Mouse (Mus musculus): ENCODE data around the gene Myo1d. TPM values are rescaled to one million over a fixed set of nuclear protein-coding genes. Genes with fewer than 3 reads are reported as not detected.

The Myo1d gene
- polyA plus RNA-seq, 1 experiment from 2014 or later, result 1.9 TPM

DNA sequence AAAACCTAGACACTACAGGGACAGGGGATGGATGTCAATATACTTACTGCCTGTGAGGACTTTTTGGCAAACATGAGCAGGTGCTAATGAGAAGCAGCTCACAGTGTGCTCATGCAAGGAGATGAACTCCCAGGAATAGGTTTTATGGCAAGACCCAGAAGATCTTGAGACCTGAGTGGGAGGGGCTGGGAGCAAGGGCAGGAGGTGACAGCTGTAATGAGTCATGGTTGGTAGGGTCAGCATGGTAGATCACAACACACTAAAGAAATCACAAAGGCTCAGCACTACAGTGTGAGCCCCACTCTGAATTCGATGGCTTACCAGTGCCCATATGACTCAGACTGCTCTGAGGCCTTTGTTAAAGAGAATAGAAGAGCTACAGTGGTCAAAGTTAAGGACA is 184.3 kb downstream of the Myo1d start:
- H3K9me3 ChIP-seq, result no peaks in the 10 kb centered on the region
- H3K36me3 ChIP-seq, result no peaks in the 10 kb centered on the region; the same call in 1 of the 2 replicates
- 0 out of 2 replicates have a peak, but pooled peaks cover 3% of the 10 kb centered on the region for H3K4me1 ChIP-seq
- no peak overlapping the region for H3K27ac ChIP-seq (replicated peaks)
- H3K4me3 ChIP-seq, result no peak overlapping the region
- 72% methylated on average over 1 of the region's 1 CpGs for WGBS
- no peak for ATAC-seq (replicated peaks)
- H3K4me2 ChIP-seq (replicated peaks), result no peak overlapping the region
- H3K9ac ChIP-seq (replicated peaks), result no peak overlapping the region
- no peaks in the 10 kb centered on the region for H3K27me3 ChIP-seq

DNA sequence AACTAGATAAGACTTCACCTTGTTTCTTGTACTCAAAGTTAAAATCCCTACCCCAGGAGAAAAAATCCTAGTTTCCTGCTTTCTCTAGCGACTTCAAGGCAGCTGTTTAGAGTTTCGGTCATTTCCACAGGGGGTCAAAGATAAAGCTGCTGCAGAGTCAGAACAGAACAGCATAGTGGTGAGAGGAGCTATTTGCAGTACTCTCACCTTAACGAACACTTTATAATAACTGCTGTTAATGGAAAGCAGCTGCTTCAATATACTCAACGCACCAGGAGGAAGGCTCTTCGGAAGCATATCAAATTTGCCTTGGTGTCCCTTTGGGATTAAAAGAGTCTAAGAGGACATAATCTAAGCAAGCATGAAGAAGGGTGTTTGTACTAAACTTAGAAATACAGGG is 190.4 kb downstream of the Myo1d start:
- 52% methylated on average over 5 of the region's 5 CpGs for WGBS
- no peaks in the 10 kb centered on the region for H3K9me3 ChIP-seq
- ATAC-seq (replicated peaks), result no peak
- H3K27ac ChIP-seq (replicated peaks), result no peak overlapping the region
- H3K4me1 ChIP-seq, result no peaks in the 10 kb centered on the region; the same call in 1 of the 2 replicates
- H3K36me3 ChIP-seq, result no peaks in the 10 kb centered on the region; the same call in 1 of the 2 replicates
- H3K4me3 ChIP-seq, result no peak overlapping the region
- no peak overlapping the region for H3K9ac ChIP-seq (replicated peaks)
- no peaks in the 10 kb centered on the region for H3K27me3 ChIP-seq
- H3K4me2 ChIP-seq (replicated peaks), result no peak overlapping the region

DNA sequence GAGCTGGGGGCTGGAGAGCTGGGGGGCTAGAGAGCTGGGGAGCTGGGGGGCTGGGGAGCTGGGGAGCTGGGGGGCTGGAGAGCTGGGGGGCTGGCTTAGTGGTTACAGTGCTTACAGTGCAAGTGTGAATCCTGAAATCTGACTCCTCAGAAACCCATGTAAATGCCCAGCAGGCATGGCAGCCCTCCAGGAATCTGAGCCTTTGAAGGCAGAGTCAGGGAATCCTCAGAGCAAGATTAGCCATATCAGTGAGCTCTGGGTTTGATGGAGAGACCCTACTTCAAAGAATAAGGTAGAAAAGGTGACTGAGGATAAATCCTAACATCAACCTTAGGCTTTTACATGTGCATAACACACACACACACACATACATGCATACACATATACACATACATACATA is 194.1 kb downstream of the Myo1d start:
- H3K9ac ChIP-seq (replicated peaks), result no peak overlapping the region
- H3K36me3 ChIP-seq, result no peaks in the 10 kb centered on the region
- H3K9me3 ChIP-seq, result no peaks in the 10 kb centered on the region
- ATAC-seq (replicated peaks), result no peak
- H3K4me1 ChIP-seq, result peaks cover 3% of the 10 kb centered on the region
- H3K27ac ChIP-seq (replicated peaks), result no peak overlapping the region
- H3K27me3 ChIP-seq, result 0 out of 2 replicates have a peak, but pooled peaks cover under 1% of the 10 kb centered on the region
- no peak overlapping the region for H3K4me3 ChIP-seq
- H3K4me2 ChIP-seq (replicated peaks), result no peak overlapping the region

- no peaks in the 10 kb centered on the region for H3K36me3 ChIP-seq
- H3K9ac ChIP-seq (replicated peaks), result no peak overlapping the region
- H3K4me2 ChIP-seq (replicated peaks), result no peak overlapping the region
- no peak overlapping the region for H3K27ac ChIP-seq (replicated peaks)
- peaks cover 3% of the 10 kb centered on the region for H3K4me1 ChIP-seq
- no peak overlapping the region for H3K4me3 ChIP-seq
- no peaks in the 10 kb centered on the region for H3K9me3 ChIP-seq
- 33% methylated on average over 11 of the region's 11 CpGs for WGBS
- H3K27me3 ChIP-seq, result 0 out of 2 replicates have a peak, but pooled peaks cover 5% of the 10 kb centered on the region
- no peak for ATAC-seq (replicated peaks)
These were observed 194.6 kb downstream of the Myo1d start for GRCm38 (mm10) chr11:80585211-80585610.

DNA sequence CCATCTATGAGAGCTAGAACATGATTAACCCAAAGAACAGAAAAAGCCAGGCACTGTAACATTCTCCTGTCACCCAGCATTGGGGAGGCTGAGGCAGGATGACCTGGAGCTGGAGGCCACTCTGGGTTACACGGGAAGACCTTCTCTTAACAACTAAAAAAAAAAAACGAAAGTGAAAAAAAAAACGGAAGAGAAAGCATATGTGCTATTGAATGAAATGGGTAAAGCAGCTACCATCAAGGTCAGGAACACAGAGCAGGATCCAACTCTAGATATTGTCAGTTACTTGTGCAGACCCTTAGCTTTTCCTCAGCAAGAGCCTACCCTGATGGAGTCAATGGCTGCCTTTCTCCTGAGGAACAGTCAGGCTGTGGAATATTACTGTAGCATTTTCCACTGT is 199.3 kb downstream of the Myo1d start:
- Histone ChIP-seq H3K9me3 (no peaks in the 10 kb centered on the region), H3K4me2 (replicated peaks) (no peak overlapping the region), H3K27ac (replicated peaks) (no peak overlapping the region), H3K4me3 (no peak overlapping the region), H3K36me3 (no peaks in the 10 kb centered on the region), H3K4me1 (peaks cover 30% of the 10 kb centered on the region), H3K9ac (replicated peaks) (no peak overlapping the region), H3K27me3 (0 out of 2 replicates have a peak, but pooled peaks cover 5% of the 10 kb centered on the region)
- no peak for ATAC-seq (replicated peaks)
- WGBS, result 89% methylated on average over 3 of the region's 3 CpGs

GRCm38 (mm10) chr11:80577747-80578640 is 201.8 kb downstream of the Myo1d start:
- H3K27me3 ChIP-seq, result 0 out of 2 replicates have a peak, but pooled peaks cover 5% of the 10 kb centered on the region
- peak overlapping the region; percentile 93 for H3K27ac ChIP-seq (replicated peaks)
- H3K36me3 ChIP-seq, result no peaks in the 10 kb centered on the region
- peak overlapping the region; percentile 22; the same call in 1 of the 2 replicates for H3K4me3 ChIP-seq
- H3K9me3 ChIP-seq, result no peaks in the 10 kb centered on the region
- peak overlapping the region; percentile 45 for H3K4me2 ChIP-seq (replicated peaks)
- ATAC-seq (replicated peaks), result peak; percentile 98
- H3K4me1 ChIP-seq, result peaks cover 30% of the 10 kb centered on the region
- H3K9ac ChIP-seq (replicated peaks), result 0 out of 2 replicates have a peak overlapping the region, but pooled peaks have one; percentile 18
- 5% methylated on average over 14 of the region's 14 CpGs for WGBS

DNA sequence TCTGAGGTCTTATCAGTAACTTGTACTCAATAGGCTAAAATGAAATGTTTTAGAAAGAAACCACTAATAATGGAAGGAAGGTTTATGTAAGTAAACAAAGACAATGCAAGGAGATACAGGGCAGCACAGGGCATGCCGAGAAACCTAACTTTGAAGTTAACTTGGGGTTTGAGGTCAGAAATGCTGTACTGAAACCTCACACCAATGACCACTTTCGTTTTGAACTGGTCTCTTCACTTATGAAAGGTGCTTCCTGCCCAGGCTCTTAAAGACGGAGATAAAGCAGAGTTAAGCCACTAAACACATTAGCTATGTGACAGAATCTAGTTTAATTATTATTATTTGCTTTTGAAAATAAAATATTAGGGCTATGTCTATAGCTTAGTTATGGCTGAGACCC is 204.0 kb downstream of the Myo1d start:
- Histone ChIP-seq H3K4me1 (peaks cover 27% of the 10 kb centered on the region), H3K9me3 (no peaks in the 10 kb centered on the region), H3K4me2 (replicated peaks) (no peak overlapping the region), H3K36me3 (no peaks in the 10 kb centered on the region), H3K27ac (replicated peaks) (peak overlapping the region; percentile 65; the same call in 1 of the 2 replicates), H3K27me3 (0 out of 2 replicates have a peak, but pooled peaks cover 4% of the 10 kb centered on the region), H3K9ac (replicated peaks) (no peak overlapping the region), H3K4me3 (no peak overlapping the region)
- 80% methylated on average over 3 of the region's 3 CpGs for WGBS
- no peak for ATAC-seq (replicated peaks)

DNA sequence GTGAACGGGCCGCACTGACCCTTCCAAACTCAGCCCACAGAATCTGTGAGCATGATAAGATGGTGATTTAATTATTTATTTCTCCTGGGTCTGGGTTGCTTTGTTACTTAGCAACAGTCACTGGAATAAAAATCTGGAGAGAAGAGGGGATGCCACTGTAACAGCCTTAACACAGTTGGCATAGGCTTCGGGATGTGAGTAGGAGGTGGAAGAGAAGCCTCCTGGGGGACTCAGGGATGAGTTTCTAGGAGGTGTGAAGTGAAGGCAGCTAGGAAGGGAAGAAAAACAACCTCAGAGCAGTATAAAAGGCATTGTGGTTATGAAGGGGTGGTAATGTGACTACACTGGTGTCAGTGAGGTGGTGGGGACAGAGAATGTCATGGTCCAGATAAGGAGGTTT is 213.5 kb downstream of the Myo1d start:
- no peak overlapping the region for H3K9ac ChIP-seq (replicated peaks)
- ATAC-seq (replicated peaks), result no peak
- H3K27ac ChIP-seq (replicated peaks), result no peak overlapping the region
- H3K4me1 ChIP-seq, result peaks cover 13% of the 10 kb centered on the region
- no peaks in the 10 kb centered on the region for H3K27me3 ChIP-seq
- 82% methylated on average over 3 of the region's 3 CpGs for WGBS
- no peaks in the 10 kb centered on the region for H3K9me3 ChIP-seq
- H3K4me3 ChIP-seq, result no peak overlapping the region
- H3K36me3 ChIP-seq, result no peaks in the 10 kb centered on the region
- no peak overlapping the region for H3K4me2 ChIP-seq (replicated peaks)

- Histone ChIP-seq H3K27me3 (no peaks in the 10 kb centered on the region), H3K9ac (replicated peaks) (no peak overlapping the region), H3K36me3 (no peaks in the 10 kb centered on the region), H3K9me3 (no peaks in the 10 kb centered on the region), H3K4me3 (no peak overlapping the region), H3K4me2 (replicated peaks) (no peak overlapping the region), H3K27ac (replicated peaks) (0 out of 2 replicates have a peak overlapping the region, but pooled peaks have one; percentile 6), H3K4me1 (peaks cover 13% of the 10 kb centered on the region)
- no peak for ATAC-seq (replicated peaks)
- 51% methylated on average over 7 of the region's 7 CpGs for whole genome bisulfite sequencing
These were observed 214.6 kb downstream of the Myo1d start for GRCm38 (mm10) chr11:80564975-80565965.

GRCm38 (mm10) chr11:80562479-80562878 is 217.3 kb downstream of the Myo1d start:
- Histone ChIP-seq H3K4me3 (no peak overlapping the region), H3K27me3 (no peaks in the 10 kb centered on the region), H3K9me3 (no peaks in the 10 kb centered on the region), H3K4me2 (replicated peaks) (no peak overlapping the region), H3K36me3 (no peaks in the 10 kb centered on the region), H3K27ac (replicated peaks) (peak overlapping the region; percentile 31), H3K9ac (replicated peaks) (no peak overlapping the region), H3K4me1 (peaks cover 13% of the 10 kb centered on the region)
- 34% methylated on average over 3 of the region's 3 CpGs for WGBS
- ATAC-seq (replicated peaks), result no peak

DNA sequence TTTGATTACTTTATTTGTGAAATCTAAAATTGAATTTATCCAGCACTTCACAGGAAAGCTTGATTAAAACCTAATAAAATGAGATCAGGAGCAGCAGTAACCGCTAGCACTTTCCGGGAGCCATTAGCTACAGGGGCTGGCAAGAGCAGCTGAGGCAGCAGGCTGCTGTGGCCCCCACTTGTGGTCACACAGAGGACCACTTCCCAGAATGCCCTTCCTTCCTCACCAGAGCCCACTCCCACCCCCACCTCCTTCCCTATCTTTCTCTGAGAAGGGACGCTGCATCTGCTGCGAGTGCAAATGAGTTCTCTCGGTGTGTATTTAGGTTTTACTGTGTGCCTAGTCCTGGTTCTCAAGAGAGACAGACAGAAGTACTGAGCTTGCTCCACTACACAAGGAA is 219.1 kb downstream of the Myo1d start:
- Histone ChIP-seq H3K4me3 (no peak overlapping the region), H3K27me3 (no peaks in the 10 kb centered on the region), H3K4me1 (peaks cover 5% of the 10 kb centered on the region), H3K36me3 (no peaks in the 10 kb centered on the region), H3K4me2 (replicated peaks) (no peak overlapping the region), H3K9ac (replicated peaks) (no peak overlapping the region), H3K27ac (replicated peaks) (no peak overlapping the region), H3K9me3 (no peaks in the 10 kb centered on the region)
- 73% methylated on average over 5 of the region's 5 CpGs for WGBS
- no peak for ATAC-seq (replicated peaks)

GRCm38 (mm10) chr11:80555416-80555815 is 224.4 kb downstream of the Myo1d start:
- Histone ChIP-seq H3K9me3 (no peaks in the 10 kb centered on the region), H3K27me3 (no peaks in the 10 kb centered on the region), H3K9ac (replicated peaks) (no peak overlapping the region), H3K4me2 (replicated peaks) (no peak overlapping the region), H3K4me3 (no peak overlapping the region), H3K4me1 (peaks cover 23% of the 10 kb centered on the region), H3K27ac (replicated peaks) (no peak overlapping the region), H3K36me3 (no peaks in the 10 kb centered on the region)
- no peak for ATAC-seq (replicated peaks)
- WGBS, result 93% methylated on average over 5 of the region's 5 CpGs
